Comparison of ENCODE assay signal across 11 mouse cellular contexts in the genomic region with DNA sequence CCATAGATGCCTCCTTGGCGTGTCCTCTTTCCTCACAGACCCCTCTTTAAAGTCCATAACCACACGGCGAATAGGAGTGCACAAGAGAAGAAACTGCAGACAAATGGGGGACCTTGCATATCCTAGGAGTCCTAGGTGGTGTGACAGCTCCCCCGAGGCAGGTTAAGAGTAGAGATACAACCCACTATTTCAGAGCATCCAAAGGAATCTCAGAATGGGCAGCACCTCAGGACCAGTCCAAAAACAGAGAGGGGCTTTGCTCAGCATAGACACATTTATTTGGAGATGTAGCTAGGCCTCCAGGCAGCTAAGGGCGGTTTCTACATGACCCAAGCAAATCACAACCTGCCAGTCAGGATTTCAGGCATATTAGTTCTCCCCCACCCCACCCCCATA. TPM values are rescaled to one million over a fixed set of nuclear protein-coding genes. Genes with fewer than 3 reads are reported as not detected.
DNase-seq lines count a peak whose midpoint lies in the region; ATAC-seq and TF ChIP-seq lines count a peak whose summit lies in the region.
"Had no signal": no experiment of that assay in that cellular context is flagged by ENCODE, and none has a peak within 500 bp of the region (broad histone marks: within the 10 kb centered on the region; RNA-seq: fewer than 3 reads in every experiment).

No protein-coding gene starts in this region.

- no peak for DNase-seq in forebrain, embryonic 11.5 days (ENCODE audit: low spot score)
- DNase-seq in forebrain, postnatal 0 days: no peak
- DNase-seq in kidney, adult 18-20 months: no peak
- DNase-seq in hindbrain, embryonic 14.5 days (ENCODE audit: low spot score): no peak
- DNase-seq in B cell, adult 2 months: no peak
- no peak for DNase-seq in thymus, adult 2 months
- DNase-seq: adrenal gland, adult 8-10 months; gastrocnemius, postnatal 25 days; liver, embryonic 13.5 days had no signal

- no peaks in the 10 kb centered on the region for H3K36me3 ChIP-seq in forebrain, embryonic 11.5 days (ENCODE audit: control insufficient read depth, insufficient read depth, low read length)
- H3K36me3 ChIP-seq in forebrain, postnatal 0 days (ENCODE audit: insufficient read depth): no peaks in the 10 kb centered on the region
- no peaks in the 10 kb centered on the region for H3K36me3 ChIP-seq in kidney, embryonic 15.5 days
- peaks cover 45% of the 10 kb centered on the region for H3K36me3 ChIP-seq in E14TG2a.4 (ENCODE audit: insufficient read depth, low read length)
- no peaks in the 10 kb centered on the region for H3K36me3 ChIP-seq in hindbrain, embryonic 14.5 days (replicated peaks; ENCODE audit: control insufficient read depth, insufficient read depth)
- H3K36me3 ChIP-seq in thymus, adult 2 months (ENCODE audit: control insufficient read depth, insufficient read depth, low read length): no peaks in the 10 kb centered on the region
- H3K36me3 ChIP-seq: liver, embryonic 13.5 days had no signal

- H3K27ac ChIP-seq in forebrain, embryonic 11.5 days (ENCODE audit: low read depth, low read length): no peak overlapping the region
- no peak overlapping the region for H3K27ac ChIP-seq in forebrain, postnatal 0 days (ENCODE audit: low read depth, low read length)
- H3K27ac ChIP-seq in kidney, embryonic 15.5 days: peak overlapping the region; percentile 94
- no peak overlapping the region for H3K27ac ChIP-seq in hindbrain, embryonic 14.5 days
- H3K27ac ChIP-seq in thymus, adult 2 months (ENCODE audit: control insufficient read depth, insufficient read depth, low read length): no peak overlapping the region
- H3K27ac ChIP-seq: liver, embryonic 13.5 days had no signal

- no peaks in the 10 kb centered on the region for H3K9me3 ChIP-seq in forebrain, embryonic 11.5 days (ENCODE audit: control insufficient read depth, low read length)
- H3K9me3 ChIP-seq in forebrain, postnatal 0 days (ENCODE audit: low read length): no peaks in the 10 kb centered on the region
- no peaks in the 10 kb centered on the region for H3K9me3 ChIP-seq in kidney, embryonic 15.5 days (replicated peaks)
- no peaks in the 10 kb centered on the region for H3K9me3 ChIP-seq in E14TG2a.4 (ENCODE audit: low read length)
- no peaks in the 10 kb centered on the region for H3K9me3 ChIP-seq in hindbrain, embryonic 14.5 days (ENCODE audit: control insufficient read depth, low read length)
- H3K9me3 ChIP-seq: liver, embryonic 13.5 days had no signal

- H3K4me1 ChIP-seq in forebrain, embryonic 11.5 days (replicated peaks; ENCODE audit: control insufficient read depth, insufficient read depth, low read length): peaks cover 20% of the 10 kb centered on the region; the same call in 1 of the 2 replicates
- 0 out of 2 replicates have a peak, but pooled peaks cover 12% of the 10 kb centered on the region for H3K4me1 ChIP-seq in forebrain, postnatal 0 days (ENCODE audit: insufficient read depth)
- H3K4me1 ChIP-seq in kidney, embryonic 15.5 days: peaks cover 75% of the 10 kb centered on the region
- peaks cover 82% of the 10 kb centered on the region for H3K4me1 ChIP-seq in E14TG2a.4 (replicated peaks; ENCODE audit: low read depth, low read length)
- H3K4me1 ChIP-seq in hindbrain, embryonic 14.5 days (replicated peaks; ENCODE audit: control insufficient read depth, insufficient read depth, low read length): peaks cover 14% of the 10 kb centered on the region
- H3K4me1 ChIP-seq in thymus, adult 2 months (replicated peaks; ENCODE audit: control insufficient read depth, insufficient read depth, low read length): no peaks in the 10 kb centered on the region

- no peaks in the 10 kb centered on the region for H3K27me3 ChIP-seq in forebrain, embryonic 11.5 days (ENCODE audit: control insufficient read depth, insufficient read depth, low read length)
- H3K27me3 ChIP-seq in forebrain, postnatal 0 days (ENCODE audit: insufficient read depth, low read length): peaks cover 8% of the 10 kb centered on the region
- 0 out of 2 replicates have a peak, but pooled peaks cover 8% of the 10 kb centered on the region for H3K27me3 ChIP-seq in kidney, embryonic 15.5 days
- H3K27me3 ChIP-seq in E14TG2a.4 (ENCODE audit: insufficient read depth, low read length): no peaks in the 10 kb centered on the region; the same call in 1 of the 2 replicates
- peaks cover 29% of the 10 kb centered on the region for H3K27me3 ChIP-seq in hindbrain, embryonic 14.5 days (ENCODE audit: control insufficient read depth, insufficient read depth, low read length)
- H3K27me3 ChIP-seq in thymus, adult 2 months (ENCODE audit: control insufficient read depth, insufficient read depth, low read length): no peaks in the 10 kb centered on the region; the same call in 1 of the 2 replicates

- no peak overlapping the region; the same call in 1 of the 2 replicates for H3K9ac ChIP-seq in forebrain, embryonic 11.5 days (ENCODE audit: low read length)
- H3K9ac ChIP-seq in forebrain, postnatal 0 days: no peak overlapping the region
- no peak overlapping the region for H3K9ac ChIP-seq in kidney, embryonic 15.5 days
- H3K9ac ChIP-seq in hindbrain, embryonic 14.5 days: no peak overlapping the region
- H3K9ac ChIP-seq: liver, embryonic 13.5 days had no signal

- no peak for TF ChIP-seq POLR2A in thymus, adult 2 months (IDR thresholded peaks at IDR 0.05; ENCODE audit: control insufficient read depth, extremely low read depth, insufficient read depth, low read length, poor library complexity)

- H3K4me2 ChIP-seq in forebrain, embryonic 11.5 days (ENCODE audit: low read depth, low read length, severe bottlenecking): peak overlapping the region; percentile 97
- H3K4me2 ChIP-seq in forebrain, postnatal 0 days (ENCODE audit: low read depth): no peak overlapping the region
- peak overlapping the region; percentile 82 for H3K4me2 ChIP-seq in kidney, embryonic 15.5 days
- 0 out of 2 replicates have a peak overlapping the region, but pooled peaks have one; percentile 86 for H3K4me2 ChIP-seq in hindbrain, embryonic 14.5 days (replicated peaks)
- H3K4me2 ChIP-seq: liver, embryonic 13.5 days had no signal

- H3K4me3 ChIP-seq in forebrain, embryonic 11.5 days (ENCODE audit: low read depth, low read length): peak overlapping the region; percentile 62; the same call in 1 of the 2 replicates
- no peak overlapping the region for H3K4me3 ChIP-seq in forebrain, postnatal 0 days (ENCODE audit: low read depth, low read length)
- peak overlapping the region; percentile 54 for H3K4me3 ChIP-seq in kidney, embryonic 15.5 days (replicated peaks)
- H3K4me3 ChIP-seq in E14TG2a.4 (replicated peaks; ENCODE audit: low read length): peak overlapping the region; percentile 68
- H3K4me3 ChIP-seq in hindbrain, embryonic 14.5 days (replicated peaks; ENCODE audit: low read length): no peak overlapping the region
- H3K4me3 ChIP-seq in thymus, adult 2 months (ENCODE audit: control insufficient read depth, insufficient read depth, low read length): no peak overlapping the region
- H3K4me3 ChIP-seq: liver, embryonic 13.5 days had no signal

- 13% methylated on average over 5 of the region's 5 CpGs for WGBS in forebrain, embryonic 11.5 days
- 39% methylated on average over 5 of the region's 5 CpGs for WGBS in forebrain, postnatal 0 days
- WGBS in kidney, embryonic 15.5 days: 34% methylated on average over 5 of the region's 5 CpGs
- WGBS in hindbrain, embryonic 14.5 days: 18% methylated on average over 5 of the region's 5 CpGs
- 81% methylated on average over 5 of the region's 5 CpGs for WGBS in thymus, adult 2 months

- no peak for ATAC-seq in forebrain, embryonic 11.5 days (replicated peaks; ENCODE audit: low FRiP score)
- no peak for ATAC-seq in forebrain, postnatal 0 days
- ATAC-seq in kidney, embryonic 15.5 days (replicated peaks; ENCODE audit: low FRiP score): no peak
- ATAC-seq in hindbrain, embryonic 14.5 days (ENCODE audit: low FRiP score): no peak

- TF ChIP-seq CTCF in forebrain, postnatal 0 days (IDR thresholded peaks at IDR 0.05; ENCODE audit: low read depth): no peak
- no peak for TF ChIP-seq CTCF in E14TG2a.4 (conservative IDR thresholded peaks at IDR 0.05; ENCODE audit: low read length)
- TF ChIP-seq CTCF in thymus, adult 2 months (IDR thresholded peaks at IDR 0.05; ENCODE audit: borderline replicate concordance, control insufficient read depth, extremely low read depth, insufficient read depth, low read length, poor library complexity): no peak

RNA-seq across cellular contexts. Expression of a gene that starts 2.3 kb away (rescaled TPM):
- polyA plus RNA-seq in forebrain, embryonic 11.5 days (2014; fragmentation: Nextera tagmentation; extraction: Ambion mirVana): 79.0 and 86.7 TPM in 2 replicates
- 24.7 and 28.4 TPM in 2 replicates for total RNA-seq in forebrain, postnatal 0 days (2014; rRNA removed)
- 11.7 and 12.6 TPM in 2 replicates for polyA plus RNA-seq in forebrain, postnatal 0 days (2015; fragmentation: Nextera tagmentation; extraction: Ambion mirVana)
- polyA plus RNA-seq in kidney, embryonic 15.5 days (2015; fragmentation: Nextera tagmentation; extraction: Ambion mirVana): 195 and 206 TPM in 2 replicates
- 38.6 and 51.2 TPM in 2 replicates for polyA plus RNA-seq in hindbrain, embryonic 14.5 days (2014; fragmentation: Nextera tagmentation; extraction: Ambion mirVana)
- polyA plus RNA-seq in thymus, adult 2 months (2012; rRNA removed): 19.8 and 20.7 TPM in 2 replicates

Comparison
In these comparisons a context has a peak if more than half of its experiments do, and no peak if none do; other contexts are left out.
1. H3K4me3 ChIP-seq: peak in forebrain, embryonic 11.5 days (single experiment), kidney, embryonic 15.5 days (single experiment) and E14TG2a.4 (single experiment); none in forebrain, postnatal 0 days (single experiment), hindbrain, embryonic 14.5 days (single experiment) and thymus, adult 2 months (single experiment).